Mouse (Mus musculus) intestine, postnatal 0 days (tissue): ENCODE measurements around the gene Rtn1. TPM values are rescaled to one million over a fixed set of nuclear protein-coding genes. Genes with fewer than 3 reads are reported as not detected.
"Not testable (repeated sequence)": the region's sequence is repeated elsewhere in the genome, so short reads cannot be mapped to it uniquely, and the experiment has no call there.

Experiments used
- ATAC-seq: fragments of 200-750 bp; cut with Nextera tagmentation; 2 replicates; pipeline ENCODE4 v1.8.0; 2017; ENCODE audit warnings: mild to moderate bottlenecking, moderate TSS enrichment, moderate library complexity
- H3K27ac ChIP-seq: fragments of 300-500 bp; sonication (generic); 2 replicates; pipeline ENCODE4 v1.5.1; 2014; ENCODE audit warnings: mild to moderate bottlenecking, low read depth, low read length, moderate library complexity
- H3K27me3 ChIP-seq: fragments of 300-500 bp; sonication (generic); replicated peaks from 2 replicates; pipeline ENCODE4 v1.6.1; 2014; ENCODE audit warnings: low read length, mixed read lengths; ENCODE audit not compliant: control insufficient read depth, insufficient read depth
- H3K36me3 ChIP-seq: fragments of 300-500 bp; sonication (generic); 2 replicates; pipeline ENCODE4 v1.6.1; 2014; ENCODE audit warnings: mild to moderate bottlenecking, moderate library complexity; ENCODE audit not compliant: control insufficient read depth, insufficient read depth
- H3K4me1 ChIP-seq: fragments of 300-500 bp; sonication (generic); replicated peaks from 2 replicates; pipeline ENCODE4 v1.6.1; 2014; ENCODE audit warnings: antibody characterized with exemption, low read length, mixed read lengths; ENCODE audit not compliant: control insufficient read depth, insufficient read depth
- H3K4me2 ChIP-seq: fragments of 300-500 bp; sonication (generic); replicated peaks from 2 replicates; pipeline ENCODE4 v1.6.1; 2014; ENCODE audit warnings: low read depth, mild to moderate bottlenecking, moderate library complexity
- H3K4me3 ChIP-seq: fragments of 300-500 bp; sonication (generic); 2 replicates; pipeline ENCODE4 v1.5.1; 2014; ENCODE audit warnings: low read depth, low read length
- H3K9ac ChIP-seq: fragments of 300-500 bp; sonication (generic); 2 replicates; pipeline ENCODE4 v1.6.1; 2014; ENCODE audit warnings: mild to moderate bottlenecking, low read depth, low read length
- H3K9me3 ChIP-seq: fragments of 300-500 bp; sonication (generic); 2 replicates; pipeline ENCODE4 v1.6.1; 2016; ENCODE audit warnings: mixed run types; ENCODE audit not compliant: control insufficient read depth
- CTCF ChIP-seq: sonication (generic); IDR thresholded peaks from 2 replicates; pipeline ENCODE4 v1.5.1; 2016; ENCODE audit warnings: low read depth, mild to moderate bottlenecking, control low read depth, antibody characterized with exemption, moderate library complexity
- WGBS: fragments of 180-500 bp; shearing (Covaris S2); extraction: QIAGEN DNeasy Blood & Tissue Kit; methylation state at CpG from one replicate; pipeline ENCODE4 v1.1.7; 2014; 5-methylcytosine and 5-hydroxymethylcytosine counted together
- polyA plus RNA-seq: library from polyadenylated mRNA; unstranded; fragments of >200 nt; fragmentation: Nextera tagmentation; extraction: Ambion mirVana; gene quantifications from 2 replicates; pipeline ENCODE4 v1.2.1, GENCODE M21; 2015

Gene Rtn1
- polyA plus RNA-seq, 1 experiment from 2014 or later = 55.0 TPM

DNA sequence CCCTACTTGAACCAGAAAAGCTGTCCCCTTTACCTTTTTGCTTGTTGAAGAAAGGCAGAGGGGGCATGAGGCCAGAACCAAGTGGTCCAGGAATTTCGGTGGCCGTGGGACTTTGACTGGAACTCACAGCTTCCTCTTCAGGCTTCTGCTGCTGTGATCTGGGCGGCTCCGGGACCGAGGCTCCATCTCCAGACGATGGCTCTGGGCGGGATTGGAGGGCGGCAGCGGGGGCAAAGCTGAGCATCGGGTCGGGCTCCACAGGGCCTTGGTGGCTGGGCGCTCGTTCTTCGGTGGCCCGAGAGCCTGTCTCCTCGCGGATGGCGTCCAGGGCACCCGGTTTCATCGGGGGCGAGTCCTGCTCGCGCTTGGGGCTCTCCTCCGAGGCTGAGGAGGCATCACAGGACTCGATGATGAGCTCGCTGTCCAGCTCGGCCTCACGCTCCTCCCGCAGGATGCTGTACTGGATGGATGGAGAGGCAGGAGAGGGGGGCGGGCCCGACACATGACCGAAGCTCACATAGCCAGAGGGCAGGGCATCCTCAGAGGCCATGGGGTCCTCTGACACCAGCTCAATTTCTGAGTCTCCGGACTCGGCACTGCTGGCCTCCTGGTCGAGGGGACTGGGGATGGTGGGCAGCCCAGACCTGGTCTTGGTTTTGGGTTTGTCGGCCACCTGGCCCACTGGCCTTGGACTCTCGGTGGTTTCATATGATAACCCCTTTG is 105.1 kb downstream of the Rtn1 start:
- 73% methylated on average over 37 of the region's 37 CpGs for WGBS
- H3K9ac ChIP-seq = no peak overlapping the region
- no peaks in the 10 kb centered on the region for H3K36me3 ChIP-seq
- H3K9me3 ChIP-seq = no peaks in the 10 kb centered on the region
- H3K4me2 ChIP-seq = no peak overlapping the region
- H3K27ac ChIP-seq = no peak overlapping the region
- H3K4me3 ChIP-seq = no peak overlapping the region
- no peak for TF ChIP-seq CTCF
- no peaks in the 10 kb centered on the region for H3K27me3 ChIP-seq
- H3K4me1 ChIP-seq = no peaks in the 10 kb centered on the region
- no peak for ATAC-seq

DNA sequence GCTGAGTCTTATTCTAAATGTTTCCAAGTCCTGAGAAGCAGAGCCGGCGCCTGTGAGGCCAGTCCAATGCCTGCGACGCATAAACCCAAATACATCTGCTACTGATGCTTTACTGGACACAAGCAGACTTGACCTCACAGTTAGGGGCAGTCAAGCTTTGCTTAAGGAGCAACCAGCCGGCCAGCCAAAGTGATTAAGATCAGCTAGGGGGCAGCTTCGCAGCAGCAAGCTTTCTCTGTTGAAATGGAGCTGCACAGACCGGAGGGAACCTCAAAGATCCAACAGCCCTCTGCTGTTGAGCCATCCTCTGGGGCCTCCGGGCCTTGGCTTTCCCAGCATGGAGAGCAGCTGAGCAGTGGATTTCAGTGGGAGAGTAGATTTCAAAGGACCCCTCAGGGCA is 107.4 kb downstream of the Rtn1 start:
- Histone ChIP-seq H3K4me2 (no peak overlapping the region), H3K4me3 (no peak overlapping the region), H3K9ac (no peak overlapping the region), H3K27me3 (no peaks in the 10 kb centered on the region), H3K4me1 (no peaks in the 10 kb centered on the region), H3K9me3 (no peaks in the 10 kb centered on the region), H3K27ac (no peak overlapping the region), H3K36me3 (no peaks in the 10 kb centered on the region)
- no peak for ATAC-seq
- 63% methylated on average over 8 of the region's 8 CpGs for WGBS
- 0 out of 2 replicates have a peak, but pooled peaks have one; percentile 6 for TF ChIP-seq CTCF

DNA sequence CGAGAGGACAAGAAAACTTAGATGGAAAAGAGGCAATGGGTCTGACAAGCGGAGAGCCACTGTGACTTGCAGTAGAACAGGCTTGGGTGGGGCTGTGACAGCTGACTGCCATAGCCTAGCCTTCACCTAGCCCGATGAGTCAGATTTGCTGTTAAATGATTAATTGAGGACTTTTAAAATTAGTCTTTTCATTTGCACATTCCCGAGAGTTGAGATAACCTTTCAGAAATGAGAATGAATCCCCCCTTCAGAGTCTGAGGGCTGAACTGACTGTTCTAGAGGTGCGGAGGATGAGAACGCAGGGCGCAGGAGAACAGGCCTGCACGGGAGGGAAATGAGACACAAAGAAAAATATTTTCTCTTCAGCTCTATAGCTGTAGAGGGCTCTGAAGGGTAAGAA is 107.9 kb downstream of the Rtn1 start:
- Histone ChIP-seq H3K4me1 (no peaks in the 10 kb centered on the region), H3K9me3 (no peaks in the 10 kb centered on the region), H3K27ac (no peak overlapping the region), H3K9ac (no peak overlapping the region), H3K4me2 (no peak overlapping the region), H3K4me3 (no peak overlapping the region), H3K27me3 (no peaks in the 10 kb centered on the region), H3K36me3 (no peaks in the 10 kb centered on the region)
- TF ChIP-seq CTCF = no peak
- no peak for ATAC-seq
- 39% methylated on average over 8 of the region's 8 CpGs for WGBS

DNA sequence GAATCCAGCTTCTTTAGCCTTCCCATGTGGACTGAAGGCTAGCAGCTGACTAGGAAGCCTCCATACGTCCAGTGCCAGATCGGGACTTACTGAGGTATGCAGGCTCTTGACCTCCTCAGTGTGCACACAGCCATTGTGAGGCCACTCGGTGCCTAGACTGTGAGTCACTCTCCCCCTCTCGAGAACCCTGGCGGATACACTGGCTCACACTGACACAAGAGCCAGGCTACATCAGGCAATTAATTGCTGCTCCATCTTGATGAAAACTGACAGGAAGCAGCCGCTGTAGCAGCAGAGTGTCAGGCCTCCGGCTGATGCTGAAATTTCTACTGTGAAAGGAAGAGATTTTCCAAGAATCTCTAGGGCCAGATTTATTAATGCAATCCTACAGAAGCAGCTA is 110.6 kb downstream of the Rtn1 start:
- no peak for ATAC-seq
- no peaks in the 10 kb centered on the region for H3K36me3 ChIP-seq
- no peaks in the 10 kb centered on the region for H3K9me3 ChIP-seq
- TF ChIP-seq CTCF = no peak
- no peak overlapping the region for H3K9ac ChIP-seq
- no peaks in the 10 kb centered on the region for H3K27me3 ChIP-seq
- H3K4me3 ChIP-seq = no peak overlapping the region
- WGBS = 58% methylated on average over 7 of the region's 7 CpGs
- no peak overlapping the region for H3K4me2 ChIP-seq
- no peak overlapping the region for H3K27ac ChIP-seq
- no peaks in the 10 kb centered on the region for H3K4me1 ChIP-seq

DNA sequence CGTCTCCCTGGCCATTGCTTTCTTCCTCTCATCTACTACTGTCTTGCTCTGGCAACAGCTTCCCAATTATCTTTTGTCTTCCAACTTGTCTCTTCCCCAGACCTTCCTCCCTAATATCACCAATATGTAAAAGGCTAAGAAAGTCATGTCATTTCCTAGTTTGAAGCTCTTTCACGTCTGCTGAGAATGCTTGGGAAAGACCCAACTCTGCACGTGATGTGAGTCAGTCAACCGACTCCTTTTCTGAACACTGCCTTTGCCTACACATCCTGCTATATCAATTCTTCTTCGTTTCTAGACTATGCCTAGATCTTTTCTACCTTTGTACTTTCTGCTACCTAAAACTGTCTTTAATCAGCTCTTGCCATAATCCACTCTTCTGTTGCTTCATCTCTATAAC is 112.3 kb downstream of the Rtn1 start:
- ATAC-seq = no peak
- WGBS = 83% methylated on average over 5 of the region's 5 CpGs
- no peak for TF ChIP-seq CTCF
- H3K27me3 ChIP-seq = no peaks in the 10 kb centered on the region
- H3K9ac ChIP-seq = no peak overlapping the region
- no peak overlapping the region for H3K4me3 ChIP-seq
- no peak overlapping the region for H3K4me2 ChIP-seq
- no peaks in the 10 kb centered on the region for H3K9me3 ChIP-seq
- H3K27ac ChIP-seq = no peak overlapping the region
- no peaks in the 10 kb centered on the region for H3K4me1 ChIP-seq
- H3K36me3 ChIP-seq = no peaks in the 10 kb centered on the region

DNA sequence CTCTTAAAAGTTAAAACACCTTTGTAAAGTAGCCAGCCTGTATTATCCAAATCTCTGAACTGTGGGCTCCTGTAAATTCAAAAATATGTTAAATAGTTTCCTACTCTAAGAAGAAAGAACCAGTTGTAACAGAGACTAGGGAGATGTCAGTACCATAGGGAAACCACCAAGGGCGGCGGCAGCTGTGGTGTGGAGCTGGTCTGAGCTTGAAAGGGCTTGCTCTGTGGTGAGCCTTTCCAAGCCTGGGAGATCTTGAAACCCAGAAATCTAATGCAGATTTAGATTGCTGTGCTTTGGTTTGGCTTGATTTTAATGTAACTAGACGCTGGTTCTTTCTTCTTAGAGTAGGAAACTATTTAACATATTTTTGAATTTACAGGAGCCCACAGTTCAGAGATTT is 115.7 kb downstream of the Rtn1 start:
- H3K27me3 ChIP-seq, H3K9me3 ChIP-seq, H3K36me3 ChIP-seq, H3K4me1 ChIP-seq, H3K27ac ChIP-seq, H3K4me2 ChIP-seq, ATAC-seq, H3K4me3 ChIP-seq, H3K9ac ChIP-seq: not testable (repeated sequence)
- 90% methylated on average over 3 of the region's 3 CpGs for WGBS

DNA sequence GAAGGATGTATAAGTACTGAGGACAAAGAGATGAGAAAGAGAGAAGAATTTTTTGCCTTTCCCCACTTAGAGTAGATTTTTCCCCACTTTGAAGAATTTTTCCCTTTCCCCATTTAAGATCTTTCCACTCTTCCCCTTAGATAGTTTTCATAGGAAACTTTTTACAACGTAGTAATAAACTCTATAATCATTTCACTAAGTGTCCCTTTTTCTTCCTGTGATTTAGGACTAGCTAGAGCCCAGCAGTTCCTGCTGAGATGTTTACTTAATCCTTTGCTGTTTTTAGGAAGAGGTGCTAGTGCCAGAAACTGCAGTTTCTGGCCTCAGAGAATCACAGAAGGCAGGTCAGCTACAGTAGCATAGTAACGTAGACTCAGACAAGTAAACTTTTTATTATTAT is 116.3 kb downstream of the Rtn1 start:
- Histone ChIP-seq H3K4me1 (no peaks in the 10 kb centered on the region), H3K4me2 (no peak overlapping the region), H3K9ac (no peak overlapping the region), H3K4me3 (no peak overlapping the region), H3K9me3 (no peaks in the 10 kb centered on the region), H3K36me3 (no peaks in the 10 kb centered on the region), H3K27me3 (no peaks in the 10 kb centered on the region), H3K27ac (no peak overlapping the region)
- no peak for ATAC-seq
- no peak for TF ChIP-seq CTCF
- WGBS = 61% methylated on average over 2 of the region's 2 CpGs
